In genomic region chr5:43805401-43805800, GRCm38 (mm10) we compare ENCODE assay signal across 22 mouse cellular contexts. TPM values are rescaled to one million over a fixed set of nuclear protein-coding genes. Genes with fewer than 3 reads are reported as not detected.
"Had no signal": no experiment of that assay in that cellular context is flagged by ENCODE, and none has a peak within 500 bp of the region (broad histone marks: within the 10 kb centered on the region; RNA-seq: fewer than 3 reads in every experiment).

No protein-coding gene starts in this region.

- H3K4me3 ChIP-seq: kidney, embryonic 15.5 days; limb, embryonic 12.5 days; limb, embryonic 15.5 days; midbrain, embryonic 13.5 days had no signal

- H3K27ac ChIP-seq: kidney, embryonic 15.5 days; limb, embryonic 12.5 days; limb, embryonic 15.5 days; liver, embryonic 14.5 days; macrophage; midbrain, embryonic 13.5 days had no signal

- H3K9ac ChIP-seq: kidney, embryonic 15.5 days; limb, embryonic 12.5 days; limb, embryonic 15.5 days; liver, embryonic 14.5 days; liver, postnatal 0 days; lung, embryonic 14.5 days; midbrain, embryonic 13.5 days had no signal

- DNase-seq: kidney, adult 8-10 months; kidney, postnatal 10 days; kidney, postnatal 4 days; liver, postnatal 0 days; lung, embryonic 14.5 days; thymus, adult 18-20 months; thymus, postnatal 36 days had no signal

- H3K36me3 ChIP-seq: kidney, embryonic 15.5 days; limb, embryonic 12.5 days; limb, embryonic 15.5 days; midbrain, embryonic 13.5 days had no signal

- H3K9me3 ChIP-seq: kidney, embryonic 15.5 days; limb, embryonic 12.5 days; limb, embryonic 15.5 days; midbrain, embryonic 13.5 days had no signal

- H3K4me2 ChIP-seq: kidney, embryonic 15.5 days; limb, embryonic 12.5 days; limb, embryonic 15.5 days; liver, embryonic 11.5 days; lung, embryonic 14.5 days; midbrain, embryonic 13.5 days had no signal

- H3K27me3 ChIP-seq: kidney, embryonic 15.5 days; limb, embryonic 12.5 days; limb, embryonic 15.5 days; midbrain, embryonic 13.5 days had no signal

- ATAC-seq: liver, postnatal 0 days; lung, postnatal 0 days; midbrain, embryonic 13.5 days; midbrain, embryonic 16.5 days had no signal

- H3K4me1 ChIP-seq: limb, embryonic 12.5 days had no signal

RNA-seq across cellular contexts. Expression of gene Bst1, which starts 13.3 kb away (rescaled TPM):
- total RNA-seq: layer of hippocampus, postnatal 25 days; left cerebral cortex, adult 18-20 months; left cerebral cortex, postnatal 10 days; left cerebral cortex, postnatal 36 days had no signal
- polyA plus RNA-seq: limb, embryonic 12.5 days; midbrain, embryonic 13.5 days; neural tube, embryonic 11.5 days; neural tube, embryonic 14.5 days had no signal
